Mouse (Mus musculus) brain, embryonic 14.5 days (tissue): Measurements from ENCODE around the gene Tigar.

Source experiments
- CTCF ChIP-seq: fragments of 200-500 bp; IDR thresholded peaks from 2 replicates; pipeline ENCODE4 v1.5.1; 2012; ENCODE audit warnings: inconsistent platforms, mild to moderate bottlenecking, moderate library complexity, borderline replicate concordance; ENCODE audit not compliant: insufficient read depth, insufficient read length; ENCODE audit errors: extremely low read depth
- POLR2A ChIP-seq: fragments of 200-500 bp; IDR thresholded peaks from 2 replicates; pipeline ENCODE4 v1.6.1; 2012; ENCODE audit warnings: mild to moderate bottlenecking, inconsistent platforms, borderline replicate concordance; ENCODE audit not compliant: poor library complexity, insufficient read depth, insufficient read length, severe bottlenecking; ENCODE audit errors: extremely low read depth

GRCm38 (mm10) chr6:127153972-127154707 is 44.8 kb upstream of the Tigar start:
- TF ChIP-seq CTCF (no peak), POLR2A (no peak)
